Mouse (Mus musculus) embryo, embryonic 11 days (tissue): ENCODE results near the gene Vegfb.

Source experiments
- DNase-seq: peaks from one replicate; pipeline ENCODE4 v3.0.0-alpha.2; 2015

The Vegfb gene

GRCm38 (mm10) chr19:6987061-6987903 lies at the start of gene Vegfb:
Vegfb (minus strand) TSS chr19:6987651.
- DNase-seq = peak; percentile 79

GRCm38 (mm10) chr19:7034006-7034405 lies 46.6 kb upstream of the Vegfb start:
- DNase-seq = no peak

- no peak for DNase-seq
These were observed 42.1 kb upstream of the Vegfb start for GRCm38 (mm10) chr19:7029531-7029930.

- DNase-seq = peak; percentile 49
These were observed 32.8 kb upstream of the Vegfb start for GRCm38 (mm10) chr19:7020224-7020641.

- no peak for DNase-seq
These were observed 31.7 kb upstream of the Vegfb start, which contains the start of gene Fermt3 for GRCm38 (mm10) chr19:7019191-7019590. Fermt3 (minus strand) TSS chr19:7019469.

- DNase-seq = no peak
These were observed 31.1 kb upstream of the Vegfb start for GRCm38 (mm10) chr19:7018546-7018945.

DNA sequence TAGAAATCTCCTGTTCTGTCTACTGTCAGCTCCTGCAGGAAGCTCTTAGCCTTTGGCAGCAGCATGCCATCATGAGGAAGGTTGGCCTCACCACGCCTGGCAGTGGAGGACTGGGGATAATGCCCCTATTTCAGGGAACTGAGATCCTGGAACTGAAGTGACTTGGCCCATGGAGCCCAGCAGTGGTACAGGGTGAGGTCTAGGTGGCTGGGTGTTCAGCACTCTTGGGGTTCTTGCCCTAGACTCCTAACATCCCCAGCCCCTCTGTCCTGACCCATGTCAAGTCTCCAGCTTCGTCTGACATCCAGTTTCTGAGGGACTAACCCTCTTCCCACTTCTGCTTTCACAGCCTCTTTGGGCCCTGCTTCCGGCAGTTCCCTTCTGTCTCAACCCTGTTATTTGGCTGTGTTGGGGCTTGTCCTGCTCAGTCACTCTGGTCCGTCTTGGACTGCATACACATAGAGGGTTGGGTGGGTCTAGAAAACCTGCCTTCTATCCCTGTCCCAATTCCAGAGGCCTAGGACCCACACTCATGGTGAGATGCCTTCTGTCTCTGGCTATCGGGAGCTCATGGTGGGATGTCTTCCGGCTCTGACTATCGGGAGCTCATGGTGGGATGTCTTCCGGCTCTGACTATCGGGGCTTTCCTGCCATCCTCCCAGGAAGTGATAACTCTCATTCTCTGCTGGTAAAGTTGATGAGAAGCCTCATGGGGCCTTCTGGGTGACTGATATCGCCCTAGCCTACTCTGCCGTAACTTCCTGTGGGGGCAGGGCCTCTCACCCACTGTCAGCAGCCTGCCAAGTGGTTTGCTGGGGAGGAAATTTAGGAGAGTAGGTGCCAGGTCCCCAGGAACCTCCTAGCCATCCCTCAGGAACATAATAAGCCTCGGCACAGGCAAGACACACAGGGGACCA lies 30.3 kb upstream of the Vegfb start:
- DNase-seq = no peak

- no peak for DNase-seq
These were observed 27.2 kb upstream of the Vegfb start for GRCm38 (mm10) chr19:7014481-7015135.

GRCm38 (mm10) chr19:7013984-7014383 lies 26.5 kb upstream of the Vegfb start:
- DNase-seq = no peak

DNA sequence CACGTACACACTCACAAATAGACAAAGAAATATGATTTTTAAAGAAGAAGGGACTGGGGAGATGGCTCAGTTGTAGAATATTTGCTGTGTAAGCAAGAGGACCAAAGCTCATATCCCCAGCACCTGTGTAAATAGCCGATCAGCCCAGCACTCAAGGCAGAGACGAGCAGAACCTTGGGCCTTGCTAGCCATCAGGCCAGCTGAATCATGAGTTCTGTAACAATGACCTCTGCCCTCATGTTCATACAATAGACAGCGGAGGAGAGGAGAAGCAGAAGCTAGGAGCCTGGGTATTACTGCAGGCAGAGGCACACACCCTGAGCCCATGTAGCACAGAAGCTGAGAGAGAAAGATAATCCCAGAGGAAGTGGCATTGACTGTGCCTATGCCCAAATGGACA lies 25.0 kb upstream of the Vegfb start:
- DNase-seq = no peak

GRCm38 (mm10) chr19:7006892-7007593 lies 19.6 kb upstream of the Vegfb start:
- DNase-seq = no peak

- no peak for DNase-seq
These were observed 12.1 kb upstream of the Vegfb start for GRCm38 (mm10) chr19:6999360-7000063.

DNA sequence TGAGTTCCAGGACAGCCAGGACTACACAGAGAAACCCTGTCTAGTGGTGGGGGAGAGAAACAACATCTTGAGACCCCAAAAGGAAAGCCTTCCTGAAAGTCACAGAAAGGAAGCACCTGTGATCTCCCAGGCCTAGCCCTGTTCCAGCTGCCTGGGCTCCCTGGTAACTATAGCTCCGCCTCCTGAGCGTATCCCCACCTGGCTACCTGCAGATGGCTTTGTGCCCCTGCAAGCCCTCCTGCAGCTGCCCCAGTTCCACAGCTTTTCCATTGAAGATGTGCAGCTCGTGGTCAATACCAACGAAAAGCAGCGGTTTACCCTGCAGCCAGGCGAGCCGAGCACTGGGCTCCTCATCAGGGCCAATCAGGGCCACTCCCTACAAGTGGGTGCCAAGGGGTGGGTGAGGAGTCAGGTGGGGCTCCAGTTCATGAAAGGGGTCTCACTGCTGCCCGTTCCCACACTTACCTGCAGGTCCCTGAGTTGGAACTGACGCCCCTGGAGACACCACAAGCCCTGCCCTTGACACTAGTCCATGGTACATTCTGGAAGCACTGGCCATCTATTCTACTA lies 10.4 kb upstream of the Vegfb start:
- no peak for DNase-seq

GRCm38 (mm10) chr19:6996006-6996405 lies 8.6 kb upstream of the Vegfb start, which contains the start of the genes Nudt22 and Trpt1:
Nudt22 (minus strand) TSS chr19:6996117.
Trpt1 (plus strand) TSS chr19:6996131.
- DNase-seq = peak; percentile 94

GRCm38 (mm10) chr19:6995255-6995991 lies 8.0 kb upstream of the Vegfb start:
- DNase-seq = no peak

GRCm38 (mm10) chr19:6994489-6994888 lies 7.0 kb upstream of the Vegfb start:
- no peak for DNase-seq

DNA sequence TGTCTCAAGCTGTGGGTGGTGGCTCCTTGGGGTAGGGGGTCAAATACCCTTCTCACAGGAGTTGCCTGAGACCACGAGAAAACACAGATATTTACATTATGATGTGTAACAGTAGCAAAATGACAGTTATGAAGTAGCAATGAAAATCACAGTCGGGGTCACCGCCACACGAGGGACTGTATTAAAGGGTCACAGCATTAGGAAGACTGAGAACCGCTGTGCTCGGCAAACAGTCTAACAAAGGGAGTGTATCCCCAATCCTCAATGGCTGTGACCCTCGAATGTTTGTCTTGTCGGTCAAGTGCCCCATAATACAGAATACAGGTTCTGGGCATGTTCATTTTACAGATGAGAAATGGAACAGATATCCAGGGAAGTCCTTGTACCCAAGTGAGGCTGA lies 6.6 kb upstream of the Vegfb start:
- no peak for DNase-seq

- no peak for DNase-seq
These were observed 5.7 kb upstream of the Vegfb start for GRCm38 (mm10) chr19:6993011-6993770.

DNA sequence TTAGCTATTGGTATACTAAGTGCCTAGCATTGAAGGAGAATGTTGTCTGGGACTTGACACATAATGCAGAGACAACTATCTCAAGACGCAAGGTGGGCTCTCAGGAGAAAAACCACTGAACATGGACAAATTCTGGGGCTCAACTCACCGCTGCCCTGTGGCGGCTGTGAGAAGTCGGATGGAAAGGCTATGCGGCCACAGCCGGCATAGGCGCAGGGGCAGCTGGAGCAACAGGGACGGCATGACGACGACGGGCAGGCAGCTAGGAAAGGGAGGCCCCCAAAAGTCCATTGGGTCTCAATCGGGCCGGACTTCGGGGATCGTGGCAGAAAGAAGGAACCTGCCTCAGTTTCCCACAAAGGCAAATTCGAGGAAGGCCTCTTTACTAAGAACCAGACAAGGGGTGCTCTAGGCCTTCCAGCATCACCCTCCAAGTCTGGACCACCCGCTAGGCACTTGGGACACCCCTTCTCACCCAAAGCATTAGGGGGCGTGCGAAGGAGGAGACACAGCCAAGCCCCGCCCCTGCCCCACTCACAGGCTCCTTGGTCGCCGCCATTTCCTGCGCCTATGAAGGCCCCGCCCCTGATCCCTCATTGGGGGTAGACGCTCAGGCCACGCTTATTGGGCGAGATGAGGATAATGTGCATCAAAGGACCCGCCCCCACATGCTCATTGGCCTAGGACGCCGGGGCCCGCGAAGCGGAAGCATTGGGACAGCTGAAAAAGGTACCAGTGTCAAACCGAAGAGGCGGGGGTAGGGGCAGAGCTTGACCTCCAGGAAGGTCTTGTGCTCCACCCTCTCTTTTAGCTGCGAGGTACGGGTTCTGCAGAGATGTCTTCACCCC lies 4.8 kb upstream of the Vegfb start, which contains the start of gene Dnajc4:
Gene Dnajc4, minus strand, starts transcription at position 562 of the 848 bp plus-strand sequence.
- peak; percentile 100 for DNase-seq
